ENCODE assay signal across 22 mouse cellular contexts in the genomic region with DNA sequence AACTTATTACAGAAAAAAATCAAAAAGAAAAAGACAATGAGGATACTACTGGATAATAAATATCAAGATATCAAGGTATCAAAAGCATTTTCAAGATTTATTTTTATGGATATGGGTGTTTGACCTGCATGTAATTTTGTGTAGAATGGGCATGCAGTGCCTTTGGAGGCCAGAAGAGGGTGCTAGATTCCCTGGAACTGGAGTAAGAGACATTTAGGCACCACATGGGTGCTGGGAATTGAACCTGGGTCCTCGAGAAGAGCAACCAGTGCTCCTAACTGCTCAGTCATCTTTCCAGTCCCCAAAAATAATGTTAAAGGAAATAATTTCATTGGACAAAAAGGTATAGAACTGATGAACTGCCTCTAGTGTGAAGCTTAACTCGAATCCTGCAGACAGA. TPM values are rescaled to one million over a fixed set of nuclear protein-coding genes. Genes with fewer than 3 reads are reported as not detected.
DNase-seq lines count a peak whose midpoint lies in the region; TF ChIP-seq lines count a peak whose summit lies in the region.
"Had no signal": no experiment of that assay in that cellular context is flagged by ENCODE, and none has a peak within 500 bp of the region (broad histone marks: within the 10 kb centered on the region; RNA-seq: fewer than 3 reads in every experiment).

No protein-coding gene starts in this region.

- no peaks in the 10 kb centered on the region for H3K4me1 ChIP-seq in E14TG2a.4 (replicated peaks; ENCODE audit: low read depth, low read length)
- no peaks in the 10 kb centered on the region for H3K4me1 ChIP-seq in cerebellum, adult 2 months (ENCODE audit: control insufficient read depth, insufficient read depth, low read length)
- H3K4me1 ChIP-seq: forebrain, embryonic 13.5 days; midbrain, embryonic 10.5 days; neural tube, embryonic 12.5 days had no signal

- DNase-seq in heart, adult 11 months, result peak; percentile 51
- no peak for DNase-seq in heart, postnatal 25 days (ENCODE audit: low spot score)
- DNase-seq in layer of hippocampus, adult 2 months (ENCODE audit: low spot score in 2 of 2), result no peak
- no peak for DNase-seq in layer of hippocampus, postnatal 14 days (ENCODE audit: low spot score in 2 of 2)
- DNase-seq in R1 (ENCODE audit: low read depth, low spot score), result peak; percentile 17
- DNase-seq in ovary, postnatal 10 days (ENCODE audit: low spot score), result no peak
- DNase-seq in cerebellum, adult 2 months, result no peak
- DNase-seq: adrenal gland, adult 8-10 months; cerebellum, adult 9-11 months; gastrocnemius, postnatal 36 days; heart, postnatal 4 days; kidney, postnatal 4 days; lung, adult 18-20 months; thymus, postnatal 36 days had no signal

- no peak overlapping the region for H3K4me3 ChIP-seq in layer of hippocampus, adult 2 months
- H3K4me3 ChIP-seq in E14TG2a.4 (replicated peaks; ENCODE audit: low read length), result no peak overlapping the region
- H3K4me3 ChIP-seq in cerebellum, adult 2 months (replicated peaks; ENCODE audit: insufficient read depth, low read depth, low read length), result no peak overlapping the region
- H3K4me3 ChIP-seq: forebrain, embryonic 13.5 days; heart, embryonic 12.5 days; midbrain, embryonic 10.5 days; neural tube, embryonic 12.5 days had no signal

- no peaks in the 10 kb centered on the region for H3K36me3 ChIP-seq in E14TG2a.4 (ENCODE audit: insufficient read depth, low read length)

- TF ChIP-seq CTCF in layer of hippocampus, adult 2 months (conservative IDR thresholded peaks at IDR 0.05), result peak; percentile 59
- peak; percentile 50 for TF ChIP-seq CTCF in E14TG2a.4 (conservative IDR thresholded peaks at IDR 0.05; ENCODE audit: low read length)
- TF ChIP-seq CTCF in cerebellum, adult 2 months (IDR thresholded peaks at IDR 0.05; ENCODE audit: borderline replicate concordance, insufficient read depth, low read depth, low read length), result no peak

- 97% methylated on average over 2 of the region's 2 CpGs for WGBS in cerebellum, adult 2 months

- H3K27me3 ChIP-seq in E14TG2a.4 (ENCODE audit: insufficient read depth, low read length), result no peaks in the 10 kb centered on the region
- no peaks in the 10 kb centered on the region for H3K27me3 ChIP-seq in cerebellum, adult 2 months (ENCODE audit: control insufficient read depth, insufficient read depth, low read length)
- H3K27me3 ChIP-seq: neural tube, embryonic 12.5 days had no signal

- intact Hi-C loops in heart, postnatal 25 days (cut with DNase I), result no loop called here

- no peak for TF ChIP-seq POLR2A in cerebellum, adult 2 months (IDR thresholded peaks at IDR 0.05; ENCODE audit: borderline replicate concordance, insufficient read depth, low read length)

- H3K9me3 ChIP-seq in E14TG2a.4 (ENCODE audit: low read length), result no peaks in the 10 kb centered on the region
- H3K9me3 ChIP-seq: forebrain, embryonic 13.5 days; heart, embryonic 12.5 days; neural tube, embryonic 12.5 days had no signal

- H3K27ac ChIP-seq in layer of hippocampus, adult 2 months, result no peak overlapping the region
- H3K27ac ChIP-seq in cerebellum, adult 2 months (ENCODE audit: insufficient read depth, low read length), result no peak overlapping the region
- H3K27ac ChIP-seq: forebrain, embryonic 13.5 days; macrophage; midbrain, embryonic 10.5 days; neural tube, embryonic 12.5 days had no signal

RNA-seq across cellular contexts. Expression of a gene that starts 30.2 kb away (rescaled TPM):
- 10 to 100 TPM in 1 of 2 experiments, 1 to 10 TPM in 1; 8.8 to 11.9 TPM for total RNA-seq in heart, postnatal 25 days (2021)
- total RNA-seq in layer of hippocampus, adult 2 months (2021), result under 1 TPM in 1 of 2 experiments, not detected in 1; 0.18 TPM
- total RNA-seq in layer of hippocampus, postnatal 14 days (2021), result under 1 TPM in 1 of 2 experiments, not detected in 1; 0.14 TPM
- 4.5 and 4.7 TPM in 2 replicates for polyA plus RNA-seq in cerebellum, adult 2 months (2012; rRNA removed)
- total RNA-seq: gastrocnemius, postnatal 36 days; left cerebral cortex, postnatal 14 days; monocyte, adult 5-6 weeks had no signal
- polyA plus RNA-seq: macrophage had no signal

Comparison
In these comparisons a context has a peak if more than half of its experiments do, and no peak if none do; other contexts are left out.
1. DNase-seq: peak in heart, adult 11 months (single experiment) and R1 (single experiment); none in heart, postnatal 25 days (single experiment), layer of hippocampus, adult 2 months (0 of 2), layer of hippocampus, postnatal 14 days (0 of 2), ovary, postnatal 10 days (single experiment) and cerebellum, adult 2 months (0 of 2).
2. RNA of a gene that starts 30.2 kb away (total RNA-seq): 8.8 to 11.9 TPM in heart, postnatal 25 days; 0.18 TPM in layer of hippocampus, adult 2 months and 0.14 TPM in layer of hippocampus, postnatal 14 days; every median in the first group is over 4 times any median in the second.